Mouse (Mus musculus) limb, embryonic 11.5 days (tissue): ENCODE measurements around the gene Fbxo44. TPM values are rescaled to one million over a fixed set of nuclear protein-coding genes. Genes with fewer than 3 reads are reported as not detected.

Experiments used
- ATAC-seq: fragments of 200-750 bp; cut with Nextera tagmentation; 2 replicates; pipeline ENCODE4 v1.8.0; 2017; ENCODE audit warnings: low read depth; ENCODE audit not compliant: insufficient number of reproducible peaks, low FRiP score, low TSS enrichment
- DNase-seq: peaks from one replicate; pipeline ENCODE4 v3.0.0-alpha.2; 2015; ENCODE audit warnings: low spot score
- H3K27ac ChIP-seq: fragments of 300-500 bp; sonication (generic); replicated peaks from 2 replicates; pipeline ENCODE4 v1.5.1; 2014; ENCODE audit warnings: low read depth, mild to moderate bottlenecking, low read length
- H3K27me3 ChIP-seq: fragments of 300-500 bp; sonication (generic); 2 replicates; pipeline ENCODE4 v1.6.1; 2014; ENCODE audit warnings: mild to moderate bottlenecking, low read length, mixed read lengths; ENCODE audit not compliant: control insufficient read depth, insufficient read depth
- H3K36me3 ChIP-seq: fragments of 300-500 bp; sonication (generic); 2 replicates; pipeline ENCODE4 v1.6.1; 2014; ENCODE audit warnings: mild to moderate bottlenecking, low read length, moderate library complexity, mixed read lengths; ENCODE audit not compliant: control insufficient read depth, insufficient read depth
- H3K4me1 ChIP-seq: fragments of 300-500 bp; sonication (generic); 2 replicates; pipeline ENCODE4 v1.6.1; 2014; ENCODE audit warnings: low read length, mixed read lengths; ENCODE audit not compliant: control insufficient read depth, insufficient read depth
- H3K4me2 ChIP-seq: fragments of 300-500 bp; sonication (generic); 2 replicates; pipeline ENCODE4 v1.6.1; 2014; ENCODE audit warnings: low read depth, mild to moderate bottlenecking, moderate library complexity; ENCODE audit not compliant: severe bottlenecking
- H3K4me3 ChIP-seq: fragments of 300-500 bp; sonication (generic); 2 replicates; pipeline ENCODE4 v1.5.1; 2014; ENCODE audit warnings: low read depth, low read length
- H3K9ac ChIP-seq: fragments of 300-500 bp; sonication (generic); 2 replicates; pipeline ENCODE4 v1.6.1; 2014; ENCODE audit warnings: mild to moderate bottlenecking, low read length
- H3K9me3 ChIP-seq: fragments of 300-500 bp; sonication (generic); 2 replicates; pipeline ENCODE4 v1.6.1; 2016; ENCODE audit warnings: low read length; ENCODE audit not compliant: control insufficient read depth
- WGBS: fragments of 180-500 bp; shearing (Covaris S2); extraction: QIAGEN DNeasy Blood & Tissue Kit; methylation state at CpG from one replicate; pipeline ENCODE4 v1.1.7; 2014; 5-methylcytosine and 5-hydroxymethylcytosine counted together
- polyA plus RNA-seq: library from polyadenylated mRNA; unstranded; fragments of >200 nt; fragmentation: Nextera tagmentation; extraction: Ambion mirVana; gene quantifications from 2 replicates; pipeline ENCODE4 v1.2.1, GENCODE M21; 2014

Gene Fbxo44
- polyA plus RNA-seq, 1 experiment from 2014 or later: 12.2 TPM

- 0% methylated on average over 2 of the region's 2 CpGs for WGBS
- no peak for ATAC-seq
Measured at GRCm38 (mm10) chr4:148170842-148171241, 10.6 kb upstream of the Fbxo44 start.

GRCm38 (mm10) chr4:148169586-148169985, 9.3 kb upstream of the Fbxo44 start:
- Histone ChIP-seq H3K4me2 (no peak overlapping the region), H3K27me3 (peaks cover 64% of the 10 kb centered on the region), H3K27ac (no peak overlapping the region), H3K9ac (no peak overlapping the region), H3K4me1 (no peaks in the 10 kb centered on the region; the same call in 1 of the 2 replicates), H3K36me3 (no peaks in the 10 kb centered on the region), H3K9me3 (no peaks in the 10 kb centered on the region), H3K4me3 (no peak overlapping the region)
- DNase-seq (no peak), ATAC-seq (no peak)
- WGBS: 25% methylated on average over 15 of the region's 15 CpGs

More at GRCm38 (mm10) chr4:148170842-148171241, 10.6 kb upstream of the Fbxo44 start:
- H3K27me3 ChIP-seq: peaks cover 64% of the 10 kb centered on the region
- no peaks in the 10 kb centered on the region for H3K9me3 ChIP-seq
- no peak overlapping the region for H3K9ac ChIP-seq
- H3K36me3 ChIP-seq: no peaks in the 10 kb centered on the region
- no peak overlapping the region for H3K4me3 ChIP-seq
- no peak overlapping the region for H3K4me2 ChIP-seq
- no peak overlapping the region for H3K27ac ChIP-seq
- DNase-seq: peak; percentile 73
- no peaks in the 10 kb centered on the region for H3K4me1 ChIP-seq

- H3K4me1 ChIP-seq: peaks cover 6% of the 10 kb centered on the region
- no peak overlapping the region for H3K4me2 ChIP-seq
- ATAC-seq: no peak
- peak; percentile 80 for DNase-seq
- no peak overlapping the region for H3K4me3 ChIP-seq
- peaks cover 62% of the 10 kb centered on the region for H3K27me3 ChIP-seq
- WGBS: 28% methylated on average over 7 of the region's 7 CpGs
- no peaks in the 10 kb centered on the region for H3K36me3 ChIP-seq
- no peaks in the 10 kb centered on the region for H3K9me3 ChIP-seq
- H3K9ac ChIP-seq: no peak overlapping the region
- H3K27ac ChIP-seq: no peak overlapping the region
Measured at GRCm38 (mm10) chr4:148168287-148168686, 8.0 kb upstream of the Fbxo44 start.

- Histone ChIP-seq H3K36me3 (no peaks in the 10 kb centered on the region), H3K4me3 (no peak overlapping the region; the same call in 1 of the 2 replicates), H3K4me1 (peaks cover 6% of the 10 kb centered on the region), H3K27ac (no peak overlapping the region), H3K9ac (no peak overlapping the region), H3K4me2 (0 out of 2 replicates have a peak overlapping the region, but pooled peaks have one; percentile 15), H3K27me3 (peaks cover 64% of the 10 kb centered on the region), H3K9me3 (no peaks in the 10 kb centered on the region)
- WGBS: 21% methylated on average over 4 of the region's 4 CpGs
- ATAC-seq: no peak
- DNase-seq: peak; percentile 78
Measured at GRCm38 (mm10) chr4:148166986-148167385, 6.7 kb upstream of the Fbxo44 start.

DNA sequence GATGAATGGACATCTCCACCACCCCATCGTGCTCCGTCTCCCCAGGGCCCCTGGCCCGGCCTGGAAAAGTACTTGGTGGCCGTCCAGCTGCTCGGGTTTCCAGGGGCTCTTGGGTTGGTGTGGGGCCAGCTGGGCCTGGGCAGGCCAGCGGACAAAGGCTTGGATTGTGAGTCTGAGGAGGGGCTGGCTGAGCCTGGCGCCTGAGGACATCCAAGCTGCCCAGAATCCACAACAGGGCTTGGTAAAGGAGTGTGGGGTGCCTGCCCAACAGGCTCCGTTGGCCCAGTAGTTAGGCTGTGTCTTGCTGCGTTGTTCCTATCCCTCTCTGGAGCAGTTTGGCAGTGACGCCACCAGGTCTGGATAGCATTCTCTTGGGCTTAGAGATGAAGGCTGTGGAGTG, 6.1 kb upstream of the Fbxo44 start:
- Histone ChIP-seq H3K9me3 (no peaks in the 10 kb centered on the region), H3K9ac (no peak overlapping the region), H3K27me3 (peaks cover 66% of the 10 kb centered on the region), H3K36me3 (no peaks in the 10 kb centered on the region), H3K4me2 (peak overlapping the region; percentile 15; the same call in 1 of the 2 replicates), H3K4me1 (peaks cover 6% of the 10 kb centered on the region), H3K27ac (no peak overlapping the region), H3K4me3 (no peak overlapping the region; the same call in 1 of the 2 replicates)
- DNase-seq (peak; percentile 44), ATAC-seq (no peak)
- 6% methylated on average over 10 of the region's 10 CpGs for WGBS

- Histone ChIP-seq H3K9me3 (no peaks in the 10 kb centered on the region), H3K27me3 (peaks cover 75% of the 10 kb centered on the region), H3K4me2 (no peak overlapping the region), H3K27ac (no peak overlapping the region), H3K4me1 (peaks cover 9% of the 10 kb centered on the region), H3K36me3 (no peaks in the 10 kb centered on the region), H3K4me3 (0 out of 2 replicates have a peak overlapping the region, but pooled peaks have one; percentile 0), H3K9ac (no peak overlapping the region)
- no peak for ATAC-seq
- DNase-seq: no peak
- 7% methylated on average over 17 of the region's 17 CpGs for WGBS
Measured at GRCm38 (mm10) chr4:148165551-148165950, 5.3 kb upstream of the Fbxo44 start.

GRCm38 (mm10) chr4:148164461-148164860, 4.2 kb upstream of the Fbxo44 start:
- ATAC-seq: no peak
- Histone ChIP-seq H3K4me2 (peak overlapping the region; percentile 45; the same call in 1 of the 2 replicates), H3K9me3 (no peaks in the 10 kb centered on the region), H3K4me1 (peaks cover 12% of the 10 kb centered on the region), H3K4me3 (peak overlapping the region; percentile 23), H3K27ac (no peak overlapping the region), H3K36me3 (no peaks in the 10 kb centered on the region), H3K27me3 (peaks cover 70% of the 10 kb centered on the region), H3K9ac (no peak overlapping the region)
- WGBS: 2% methylated on average over 16 of the region's 16 CpGs
- peak; percentile 36 for DNase-seq

DNA sequence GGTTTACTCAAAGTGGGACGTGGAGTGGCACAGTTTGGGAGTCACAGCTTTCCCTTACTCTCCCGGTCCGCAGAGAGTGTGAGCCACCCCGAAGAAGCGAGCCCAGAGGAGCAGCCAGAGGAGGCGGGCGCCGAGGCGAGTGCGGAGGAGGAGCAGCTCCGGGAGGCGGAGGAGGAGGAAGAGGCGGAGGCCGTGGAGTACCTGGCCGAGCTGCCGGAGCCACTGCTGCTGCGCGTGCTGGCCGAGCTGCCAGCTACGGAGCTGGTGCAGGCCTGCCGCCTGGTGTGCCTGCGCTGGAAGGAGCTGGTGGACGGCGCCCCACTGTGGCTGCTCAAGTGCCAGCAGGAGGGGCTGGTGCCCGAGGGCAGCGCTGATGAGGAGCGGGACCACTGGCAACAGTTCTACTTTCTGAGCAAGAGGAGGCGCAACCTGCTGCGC, 3.7 kb upstream of the Fbxo44 start:
- ATAC-seq (0 out of 2 replicates have a peak, but pooled peaks have one; percentile 1), DNase-seq (peak; percentile 81)
- under 1% methylated on average over 28 of the region's 29 CpGs for WGBS
- Histone ChIP-seq H3K27me3 (peaks cover 68% of the 10 kb centered on the region), H3K4me2 (peak overlapping the region; percentile 45), H3K27ac (no peak overlapping the region), H3K9me3 (no peaks in the 10 kb centered on the region), H3K4me3 (peak overlapping the region; percentile 23), H3K36me3 (no peaks in the 10 kb centered on the region), H3K9ac (no peak overlapping the region), H3K4me1 (peaks cover 12% of the 10 kb centered on the region)
